In genomic region chr4:34328151-34328785, GRCm38 (mm10) we compare ENCODE assay signal across 11 mouse cellular contexts.
DNase-seq lines count a peak whose midpoint lies in the region; ATAC-seq and TF ChIP-seq lines count a peak whose summit lies in the region.
"Had no signal": no experiment of that assay in that cellular context is flagged by ENCODE, and none has a peak within 500 bp of the region (broad histone marks: within the 10 kb centered on the region; RNA-seq: fewer than 3 reads in every experiment).

No protein-coding gene starts in this region.

- H3K9ac ChIP-seq in forebrain, embryonic 14.5 days (ENCODE audit: low read length) = no peak overlapping the region
- H3K9ac ChIP-seq in limb, embryonic 12.5 days (replicated peaks) = no peak overlapping the region

- no peaks in the 10 kb centered on the region for H3K9me3 ChIP-seq in forebrain, embryonic 14.5 days (replicated peaks; ENCODE audit: control insufficient read depth, low read length)
- H3K9me3 ChIP-seq in forebrain, embryonic 10.5 days = no peaks in the 10 kb centered on the region
- no peaks in the 10 kb centered on the region for H3K9me3 ChIP-seq in limb, embryonic 12.5 days
- H3K9me3 ChIP-seq in limb, embryonic 10.5 days (replicated peaks) = no peaks in the 10 kb centered on the region

- H3K36me3 ChIP-seq in forebrain, embryonic 14.5 days (ENCODE audit: control insufficient read depth, insufficient read depth, low read length) = no peaks in the 10 kb centered on the region
- H3K36me3 ChIP-seq in forebrain, embryonic 10.5 days (replicated peaks) = no peaks in the 10 kb centered on the region
- no peaks in the 10 kb centered on the region for H3K36me3 ChIP-seq in limb, embryonic 12.5 days
- H3K36me3 ChIP-seq in limb, embryonic 10.5 days = no peaks in the 10 kb centered on the region
- H3K36me3 ChIP-seq in kidney, adult 2 months (ENCODE audit: control insufficient read depth, insufficient read depth, low read length) = no peaks in the 10 kb centered on the region

- H3K4me3 ChIP-seq in forebrain, embryonic 14.5 days (ENCODE audit: low read depth, low read length) = no peak overlapping the region
- no peak overlapping the region for H3K4me3 ChIP-seq in forebrain, embryonic 10.5 days
- no peak overlapping the region for H3K4me3 ChIP-seq in limb, embryonic 12.5 days (replicated peaks)
- H3K4me3 ChIP-seq in limb, embryonic 10.5 days = no peak overlapping the region
- H3K4me3 ChIP-seq in kidney, adult 2 months (ENCODE audit: insufficient read depth, low read depth, low read length) = no peak overlapping the region
- H3K4me3 ChIP-seq: myocyte had no signal

- peak overlapping the region; percentile 19; the same call in 1 of the 2 replicates for H3K4me2 ChIP-seq in forebrain, embryonic 14.5 days (ENCODE audit: low read length)
- peak overlapping the region; percentile 33 for H3K4me2 ChIP-seq in limb, embryonic 12.5 days

- no peak for TF ChIP-seq CTCF in kidney, adult 2 months (conservative IDR thresholded peaks at IDR 0.05; ENCODE audit: insufficient read depth, insufficient read length, low read depth, low read length)

- DNase-seq in forebrain, embryonic 14.5 days (ENCODE audit: low spot score) = peak; percentile 32
- DNase-seq in forebrain, embryonic 10.5 days (ENCODE audit: extremely low spot score, low spot score) = no peak
- DNase-seq in limb, embryonic 10.5 days (ENCODE audit: low spot score) = no peak
- peak; percentile 45 for DNase-seq in gastrocnemius, postnatal 25 days
- DNase-seq in lung, postnatal 10 days = peak; percentile 47
- no peak for DNase-seq in kidney, adult 2 months
- DNase-seq: kidney, adult 18-20 months; right cerebral cortex, adult 18-20 months had no signal

- H3K27ac ChIP-seq in forebrain, embryonic 14.5 days (ENCODE audit: low read depth, low read length) = no peak overlapping the region
- no peak overlapping the region for H3K27ac ChIP-seq in forebrain, embryonic 10.5 days
- no peak overlapping the region for H3K27ac ChIP-seq in limb, embryonic 12.5 days
- H3K27ac ChIP-seq in limb, embryonic 10.5 days = no peak overlapping the region
- no peak overlapping the region for H3K27ac ChIP-seq in kidney, adult 2 months (ENCODE audit: insufficient read depth, low read depth, low read length)

- no peak for ATAC-seq in forebrain, embryonic 14.5 days
- no peak for ATAC-seq in limb, embryonic 12.5 days (ENCODE audit: insufficient number of reproducible peaks, insufficient read depth, low FRiP score, low TSS enrichment, low read depth)
- no peak for ATAC-seq in activated CD4-positive, CD25-positive, alpha-beta regulatory T cell, adult 4 months

- no peaks in the 10 kb centered on the region for H3K27me3 ChIP-seq in forebrain, embryonic 14.5 days (replicated peaks; ENCODE audit: control insufficient read depth, insufficient read depth, low read length)
- H3K27me3 ChIP-seq in forebrain, embryonic 10.5 days (ENCODE audit: poor library complexity, severe bottlenecking) = no peaks in the 10 kb centered on the region
- no peaks in the 10 kb centered on the region for H3K27me3 ChIP-seq in limb, embryonic 12.5 days
- H3K27me3 ChIP-seq in limb, embryonic 10.5 days (ENCODE audit: low read depth, poor library complexity, severe bottlenecking) = no peaks in the 10 kb centered on the region
- no peaks in the 10 kb centered on the region for H3K27me3 ChIP-seq in kidney, adult 2 months (replicated peaks; ENCODE audit: control insufficient read depth, insufficient read depth, low read length)

- peaks cover 3% of the 10 kb centered on the region; the same call in 1 of the 2 replicates for H3K4me1 ChIP-seq in forebrain, embryonic 14.5 days (ENCODE audit: control insufficient read depth, insufficient read depth, low read length)
- H3K4me1 ChIP-seq in forebrain, embryonic 10.5 days = peaks cover 10% of the 10 kb centered on the region
- peaks cover 14% of the 10 kb centered on the region for H3K4me1 ChIP-seq in limb, embryonic 12.5 days (replicated peaks)
- peaks cover 4% of the 10 kb centered on the region; the same call in 1 of the 2 replicates for H3K4me1 ChIP-seq in limb, embryonic 10.5 days
- H3K4me1 ChIP-seq in kidney, adult 2 months (ENCODE audit: control insufficient read depth, insufficient read depth, low read length) = no peaks in the 10 kb centered on the region

- TF ChIP-seq POLR2A in kidney, adult 2 months (IDR thresholded peaks at IDR 0.05; ENCODE audit: low read depth, low read length) = no peak

- WGBS in forebrain, embryonic 14.5 days = 61% methylated on average over 19 of the region's 19 CpGs
- WGBS in forebrain, embryonic 10.5 days = 74% methylated on average over 19 of the region's 19 CpGs
- WGBS in limb, embryonic 12.5 days = 64% methylated on average over 19 of the region's 19 CpGs
- 82% methylated on average over 19 of the region's 19 CpGs for WGBS in limb, embryonic 10.5 days
- WGBS in kidney, adult 2 months = 78% methylated on average over 19 of the region's 19 CpGs

Comparison
In these comparisons a context has a peak if more than half of its experiments do, and no peak if none do; other contexts are left out.
1. DNase-seq: peak in forebrain, embryonic 14.5 days (single experiment), gastrocnemius, postnatal 25 days (single experiment) and lung, postnatal 10 days (single experiment); none in forebrain, embryonic 10.5 days (single experiment), limb, embryonic 10.5 days (single experiment) and kidney, adult 2 months (single experiment).